Mouse (Mus musculus): ENCODE results near the gene Slc2a1.

Gene Slc2a1

DNA sequence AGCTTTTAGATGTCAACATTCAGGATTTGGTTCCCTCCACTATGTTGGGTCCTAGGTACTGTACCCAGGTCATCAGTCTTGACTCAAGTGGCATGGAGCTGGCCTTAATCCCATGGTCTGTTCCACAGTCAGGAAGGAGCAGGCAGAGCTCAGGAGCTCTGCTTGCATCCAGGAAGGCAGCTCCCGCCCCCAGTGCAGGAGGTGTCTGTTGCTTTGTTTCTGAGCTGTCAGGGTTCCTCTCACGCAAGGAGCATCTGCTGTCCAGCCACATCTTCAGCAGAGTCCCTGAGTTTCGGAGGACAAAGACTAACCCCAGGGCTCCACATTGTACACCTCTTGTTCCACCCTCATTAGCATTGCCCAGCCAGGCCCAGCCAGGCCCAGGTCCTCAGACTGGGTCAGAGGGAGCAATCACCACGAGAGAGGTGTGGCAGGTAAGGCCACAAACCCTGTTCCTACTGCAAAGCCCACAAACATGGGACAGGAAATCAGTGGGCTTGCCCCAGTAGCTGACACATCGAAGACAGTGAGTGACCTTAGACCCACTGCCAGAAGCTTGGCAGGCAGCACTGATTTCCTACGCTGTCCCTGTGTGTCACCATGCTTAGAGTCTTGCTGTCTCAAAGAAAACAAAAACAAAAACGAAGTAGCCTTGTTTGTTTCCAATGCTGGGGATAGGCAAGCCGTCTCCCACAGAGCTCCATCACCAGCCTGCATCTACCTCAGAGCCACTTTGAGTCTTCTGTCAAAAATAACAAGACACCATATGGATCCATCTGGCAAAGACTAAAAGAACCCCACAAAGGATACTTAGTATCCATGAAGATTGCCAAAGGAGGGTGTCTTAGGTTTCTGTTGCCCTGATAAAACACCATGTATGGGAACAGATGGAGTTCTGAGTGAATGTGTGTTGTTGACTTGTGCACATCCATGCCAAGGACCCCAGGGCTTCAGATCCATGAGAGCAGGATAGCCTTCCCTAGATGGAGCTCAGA is 10.0 kb upstream of the Slc2a1 start:
- DNase-seq (ENCODE audit: extremely low read depth, low read depth): no peak

DNA sequence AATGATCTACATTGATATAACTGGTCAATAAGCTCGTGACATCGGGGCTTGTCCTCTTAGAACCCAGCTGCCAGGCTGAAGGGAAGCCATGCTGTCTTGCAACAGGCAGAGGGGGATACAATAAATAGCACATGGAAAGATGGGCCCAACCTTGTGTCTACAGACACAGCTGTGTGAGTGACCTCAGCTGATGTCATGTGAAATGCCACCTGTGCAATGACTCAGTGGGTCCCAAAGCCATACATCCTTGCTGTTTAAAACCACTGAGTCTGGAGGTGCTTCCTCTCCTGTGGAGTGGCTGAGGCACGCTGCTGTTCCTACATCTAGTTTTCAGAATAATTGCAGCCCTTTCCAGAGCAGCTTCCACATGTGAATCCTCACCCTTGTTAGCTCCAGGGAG is 7.1 kb upstream of the Slc2a1 start:
- no peak for DNase-seq (ENCODE audit: extremely low read depth, low read depth)

DNA sequence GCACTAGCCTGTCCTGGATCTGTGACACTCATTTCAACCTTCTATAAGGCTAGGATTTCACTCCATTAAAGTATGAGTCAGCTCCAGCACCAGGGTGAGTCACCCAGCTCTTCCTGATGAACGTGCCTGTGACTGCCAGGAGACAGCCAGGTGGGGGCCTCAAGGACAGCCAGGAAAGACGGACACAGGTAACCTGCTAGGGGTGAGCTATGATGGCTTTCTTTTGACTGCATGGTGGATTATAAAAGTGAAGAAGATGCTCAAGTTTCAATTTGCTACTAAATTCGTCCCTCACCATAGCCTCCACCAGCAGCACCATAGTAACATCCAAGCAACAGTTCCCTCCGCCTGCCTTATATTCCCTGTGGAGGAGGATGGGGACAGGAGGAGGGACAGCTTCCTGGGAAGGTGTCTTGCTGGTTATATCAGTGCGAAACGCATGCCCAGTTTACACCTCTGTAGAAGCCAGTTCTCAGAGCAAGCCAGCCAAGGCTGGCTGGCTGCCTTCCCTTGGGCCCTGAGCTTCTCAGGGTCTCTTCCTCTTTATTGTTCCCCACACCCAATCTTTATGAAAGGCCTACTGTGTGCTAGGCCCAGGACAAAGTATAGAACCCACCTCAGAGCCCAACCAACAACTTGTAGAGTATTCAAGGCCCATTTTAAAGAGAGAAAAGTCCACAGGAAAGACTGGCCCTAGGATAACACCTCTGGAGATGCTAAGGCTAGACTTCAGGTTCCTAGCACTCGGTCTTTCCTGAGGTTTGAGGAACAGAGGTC is 6.0 kb upstream of the Slc2a1 start:
- no peak for DNase-seq (ENCODE audit: extremely low read depth, low read depth)

DNA sequence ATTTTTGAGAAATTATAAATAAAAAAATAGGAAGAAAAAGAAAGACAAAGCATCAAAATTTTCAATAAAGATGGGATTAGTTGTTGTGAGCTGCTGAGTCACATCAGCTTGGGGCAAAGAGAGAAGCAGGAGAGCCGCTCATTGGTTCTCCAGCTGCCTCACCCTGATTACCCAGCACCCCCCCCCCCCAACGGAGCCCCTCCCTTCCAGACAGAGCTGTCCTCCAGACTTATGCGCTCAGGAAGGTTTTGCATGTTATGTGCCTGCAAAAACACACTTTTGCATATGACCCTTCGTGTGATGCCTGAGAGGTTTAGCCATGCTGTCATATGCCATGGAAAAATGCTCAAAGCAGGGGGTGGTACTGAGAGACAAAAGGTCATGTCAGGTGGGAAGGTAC is 3.7 kb upstream of the Slc2a1 start:
- DNase-seq (ENCODE audit: extremely low read depth, low read depth): peak; percentile 59

DNA sequence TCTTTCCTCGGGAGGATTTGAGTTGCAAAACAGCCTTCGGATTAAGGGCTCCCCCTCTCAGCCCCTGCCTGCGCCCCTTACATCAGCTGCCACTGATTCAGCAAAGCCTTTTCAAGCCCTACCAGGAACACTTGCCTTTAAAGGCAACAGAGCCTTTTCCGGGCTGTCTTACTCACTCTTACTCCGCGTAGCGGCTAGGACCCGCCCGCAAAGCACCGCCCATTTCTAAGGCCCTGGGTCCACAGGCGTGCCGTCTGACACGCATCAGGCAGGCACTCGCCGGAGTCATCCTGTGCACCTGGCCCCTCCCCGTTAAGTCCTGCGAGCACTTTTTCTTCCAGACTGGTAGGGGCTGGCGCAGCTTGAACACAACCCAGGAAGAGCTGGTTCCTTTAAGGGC is 2.8 kb upstream of the Slc2a1 start:
- DNase-seq (ENCODE audit: extremely low read depth, low read depth): peak; percentile 83

DNA sequence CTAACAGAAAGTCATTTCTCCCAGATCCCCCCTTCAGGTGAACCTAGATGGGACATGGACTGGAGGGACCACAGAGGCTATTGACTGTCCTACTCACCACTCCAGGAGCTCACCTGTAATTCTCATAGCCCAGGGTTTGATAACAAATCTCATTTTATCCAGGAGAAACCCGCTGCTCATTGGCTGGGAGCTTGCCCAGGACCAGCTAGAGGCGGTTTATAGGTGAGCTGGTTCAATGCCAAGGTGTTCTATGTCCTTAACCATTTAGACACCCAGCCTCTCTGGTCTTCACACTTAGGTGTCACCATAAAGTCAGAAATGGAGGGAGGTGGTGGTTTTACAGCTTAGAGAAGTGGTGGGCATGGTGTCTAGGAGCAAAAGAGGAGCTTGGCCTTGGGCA is 644 bp upstream of the Slc2a1 start:
- no peak for DNase-seq (ENCODE audit: extremely low read depth, low read depth)

DNA sequence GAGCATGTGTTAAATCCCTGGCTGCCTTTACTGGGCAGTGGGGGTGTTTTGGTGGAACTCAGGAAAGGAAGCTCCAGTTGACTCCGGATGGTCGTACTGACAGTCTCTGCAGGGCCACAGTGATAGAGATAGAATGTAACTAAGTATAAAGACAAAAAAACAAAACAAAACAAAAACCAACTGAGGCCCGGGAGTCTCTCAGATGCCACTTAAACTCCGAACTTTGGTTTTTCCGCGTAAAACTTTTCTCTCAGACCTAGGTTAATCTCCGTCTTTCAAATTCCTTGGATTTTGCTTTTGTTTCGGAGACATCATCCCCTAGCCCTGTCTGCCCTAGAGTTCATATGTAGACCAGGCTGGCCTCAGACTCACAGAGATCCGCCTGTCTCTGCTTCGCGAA is 1.1 kb downstream of the Slc2a1 start:
- DNase-seq (ENCODE audit: extremely low read depth, low read depth): no peak

DNA sequence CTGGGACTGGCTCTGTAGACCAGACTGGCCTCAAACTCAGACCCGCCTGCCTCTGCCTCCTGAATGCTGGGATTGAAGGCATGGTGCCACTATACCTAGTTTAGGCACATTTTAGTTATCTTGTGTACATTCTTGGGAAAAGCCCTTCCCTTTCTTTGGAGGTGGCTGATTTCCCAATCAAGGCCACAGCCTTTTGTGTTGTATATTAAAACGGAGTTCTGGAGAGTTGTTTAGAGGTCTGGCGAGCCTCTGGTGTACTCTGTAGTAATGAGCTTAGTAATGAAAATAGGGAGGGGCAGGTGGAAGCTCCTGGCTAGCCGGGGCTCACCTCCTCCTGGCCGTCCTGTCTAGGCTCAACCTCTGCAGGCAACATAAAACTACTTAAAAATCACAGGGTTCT is 2.0 kb downstream of the Slc2a1 start:
- DNase-seq (ENCODE audit: extremely low read depth, low read depth): no peak

DNA sequence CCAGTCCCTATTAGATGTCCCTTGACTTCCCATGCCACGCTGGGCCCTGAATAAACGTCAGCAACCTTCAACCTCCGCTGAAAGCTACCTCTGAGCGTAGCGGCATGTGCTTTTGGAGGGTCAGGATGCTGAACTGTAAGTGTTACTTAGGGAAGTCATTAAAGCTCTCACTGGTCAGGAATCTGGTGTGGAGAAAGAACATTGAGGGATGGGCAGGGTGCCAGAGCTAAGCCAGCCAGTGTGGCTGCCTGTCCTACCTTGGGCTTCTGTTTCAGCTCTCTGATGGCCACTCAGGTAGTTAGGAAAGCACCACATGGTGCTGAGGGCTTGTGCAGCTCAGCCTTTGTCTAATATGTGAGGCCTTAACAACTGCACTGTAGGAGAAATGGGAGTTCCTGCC is 2.9 kb downstream of the Slc2a1 start:
- no peak for DNase-seq (ENCODE audit: extremely low read depth, low read depth)

DNA sequence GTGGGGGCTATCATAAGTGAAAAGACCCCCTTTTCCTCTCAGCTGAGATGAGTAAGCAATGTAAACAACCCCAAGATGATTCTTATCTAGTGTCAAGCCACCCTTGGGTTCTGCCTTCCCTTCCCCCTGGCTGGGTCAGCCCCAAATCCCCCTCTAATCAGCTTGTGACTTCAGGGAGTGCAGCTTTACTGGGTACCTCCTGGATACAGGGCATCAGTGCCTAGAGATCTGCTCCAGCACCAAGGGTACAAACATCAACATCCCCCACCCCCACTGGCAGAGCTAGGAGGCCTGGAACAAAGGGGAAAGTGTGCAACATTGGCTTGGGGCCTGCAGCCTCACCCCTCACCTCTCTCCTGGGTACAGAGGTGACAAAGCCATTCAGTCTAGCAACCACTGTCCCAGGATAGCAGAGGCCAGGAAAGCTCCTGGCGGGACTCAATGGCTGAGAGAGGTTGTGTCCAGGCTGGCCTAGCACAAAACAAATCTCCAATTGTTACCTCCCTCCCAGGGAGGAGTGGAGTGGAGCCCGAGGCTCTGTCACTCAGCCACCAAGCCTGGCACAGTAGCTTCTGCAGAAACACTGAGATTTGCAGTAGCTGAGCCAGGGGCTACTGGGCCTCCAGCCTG is 3.9 kb downstream of the Slc2a1 start:
- DNase-seq (ENCODE audit: extremely low read depth, low read depth): no peak

DNA sequence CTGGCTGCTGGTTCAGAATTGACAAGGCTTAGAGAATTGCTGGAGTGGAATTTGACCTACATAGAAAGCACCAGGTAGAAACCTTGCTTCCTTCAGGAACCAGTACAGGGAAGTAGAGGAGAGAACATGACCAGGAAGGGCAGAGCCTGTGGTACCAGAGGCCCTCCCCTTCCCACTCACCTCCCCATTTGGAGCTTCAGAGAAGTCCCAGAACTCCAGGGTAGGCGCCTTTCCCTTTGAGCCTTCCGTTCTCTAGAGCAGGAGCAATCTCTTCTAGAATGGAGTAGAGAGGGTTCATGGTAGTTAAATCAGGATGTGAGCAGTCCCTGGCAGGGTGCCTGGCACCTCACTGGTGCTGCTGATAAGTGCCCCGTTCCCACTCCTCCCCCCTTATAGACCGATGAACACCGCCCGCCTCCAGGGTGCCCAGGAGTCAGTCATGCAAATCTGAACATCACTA is 7.1 kb downstream of the Slc2a1 start:
- peak; percentile 43 for DNase-seq (ENCODE audit: extremely low read depth, low read depth)

DNA sequence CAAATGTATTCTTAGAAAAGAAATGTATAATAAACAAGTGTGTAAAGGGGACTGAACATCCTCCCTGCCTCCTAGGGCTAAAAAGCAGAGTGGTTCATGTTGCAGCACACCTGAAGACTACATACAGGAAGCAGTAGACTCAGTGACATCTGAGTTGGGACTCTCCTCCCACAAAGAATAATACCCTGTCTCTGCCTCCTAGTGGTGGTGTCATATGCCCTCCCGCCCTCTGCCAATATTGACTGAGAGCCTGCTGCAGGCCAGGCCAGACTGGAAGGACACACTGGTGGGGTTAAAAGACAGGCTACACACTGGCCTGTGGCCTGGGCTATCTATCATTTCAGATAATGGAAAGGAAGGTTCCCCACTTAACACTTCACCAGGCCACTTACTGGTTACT is 7.8 kb downstream of the Slc2a1 start:
- no peak for DNase-seq (ENCODE audit: extremely low read depth, low read depth)

DNA sequence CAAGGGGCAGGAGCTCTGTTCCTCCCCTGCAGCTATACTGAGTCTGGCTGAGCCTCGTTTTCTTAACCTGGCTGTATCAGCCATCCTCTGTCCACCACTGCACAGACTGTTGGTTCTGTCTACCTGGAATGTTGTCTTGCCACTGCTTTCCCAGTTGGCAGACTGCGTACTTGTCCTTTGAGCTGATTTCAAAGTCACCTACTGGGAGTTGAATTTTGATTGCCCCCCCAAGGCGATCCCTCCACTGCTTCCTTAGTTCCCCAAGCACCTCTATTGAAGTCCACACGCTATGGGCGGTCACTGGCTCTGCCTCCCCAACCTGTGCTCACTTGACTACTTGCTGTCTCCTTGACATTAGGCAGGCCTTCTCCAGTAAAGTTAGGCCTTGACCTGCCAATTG is 9.1 kb downstream of the Slc2a1 start:
- no peak for DNase-seq (ENCODE audit: extremely low read depth, low read depth)

DNA sequence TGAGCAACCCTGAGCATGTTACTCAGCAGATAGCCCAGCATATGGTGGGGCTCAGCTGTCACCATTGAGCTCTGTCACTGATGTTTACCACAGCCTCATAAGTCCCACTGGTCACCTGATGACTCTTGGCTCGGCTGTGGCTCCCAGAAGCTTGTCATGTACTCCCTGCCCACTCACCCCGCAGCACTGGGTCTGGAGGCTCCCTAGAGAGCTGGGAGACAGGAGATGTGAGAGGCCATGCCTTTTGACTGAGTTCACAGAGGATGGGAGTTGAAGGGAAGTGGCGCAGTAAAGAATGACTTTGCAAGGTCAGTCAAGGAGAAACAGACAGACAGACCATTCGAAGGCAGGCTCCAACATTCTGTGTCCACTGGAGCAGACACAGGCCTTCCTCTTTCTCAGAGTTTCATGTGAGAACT is 10.2 kb downstream of the Slc2a1 start:
- DNase-seq (ENCODE audit: extremely low read depth, low read depth): no peak

DNA sequence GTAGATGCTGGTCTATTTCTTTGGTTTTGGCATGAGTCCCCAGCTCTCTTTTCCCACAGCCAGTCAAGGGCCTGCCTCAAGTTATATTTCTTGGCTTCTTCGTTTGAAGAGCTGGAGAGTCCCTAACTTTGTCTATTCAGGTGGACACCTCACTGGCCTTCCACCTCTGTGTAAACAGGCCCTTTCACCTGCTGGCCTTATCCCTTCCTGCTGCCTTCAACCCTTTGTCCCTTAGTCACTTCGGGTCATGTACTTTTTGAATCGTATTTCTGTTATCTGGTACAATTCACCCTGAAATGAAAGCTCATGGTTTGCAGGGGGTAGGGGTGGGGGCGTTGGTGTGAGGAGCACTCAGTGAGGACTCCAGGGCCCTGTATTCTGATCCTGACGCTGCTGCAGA is 10.8 kb downstream of the Slc2a1 start:
- no peak for DNase-seq (ENCODE audit: extremely low read depth, low read depth)

DNA sequence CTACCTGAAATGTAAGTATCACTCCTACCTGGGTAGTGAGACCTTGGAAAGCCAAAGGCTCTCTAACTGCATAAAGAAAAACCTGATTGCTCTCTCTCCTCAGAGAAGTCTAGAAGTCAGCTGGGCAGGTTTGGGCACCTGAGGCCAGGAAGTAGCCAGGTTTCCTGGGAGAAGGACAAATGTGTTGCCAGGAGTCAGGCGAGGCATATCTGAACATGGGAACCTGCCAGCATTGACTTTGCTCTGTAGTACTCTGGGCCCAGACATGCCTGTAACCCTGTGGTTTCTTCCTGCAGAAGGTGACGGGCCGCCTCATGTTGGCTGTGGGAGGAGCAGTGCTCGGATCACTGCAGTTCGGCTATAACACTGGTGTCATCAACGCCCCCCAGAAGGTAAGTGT is 11.6 kb downstream of the Slc2a1 start:
- no peak for DNase-seq (ENCODE audit: extremely low read depth, low read depth)

DNA sequence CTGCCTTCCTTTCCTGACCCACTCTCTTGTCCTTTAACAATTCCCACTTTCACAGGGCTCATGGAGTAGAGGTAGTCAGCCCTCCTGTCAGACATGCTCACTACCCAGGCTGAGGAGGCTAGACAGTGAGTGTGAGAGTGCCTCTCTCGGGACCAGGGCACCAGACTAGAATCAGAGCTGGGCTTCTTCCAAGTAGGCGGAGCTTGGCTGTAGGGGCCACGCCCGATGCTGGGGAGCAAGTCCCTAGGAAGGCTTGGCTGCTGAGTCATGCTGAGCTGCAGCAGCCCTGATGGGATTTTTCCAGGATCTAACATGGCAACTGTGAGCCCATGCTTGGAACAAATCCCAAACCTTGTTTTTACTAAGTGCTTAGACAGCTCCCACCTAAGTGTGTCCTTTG is 12.7 kb downstream of the Slc2a1 start:
- no peak for DNase-seq (ENCODE audit: extremely low read depth, low read depth)

DNA sequence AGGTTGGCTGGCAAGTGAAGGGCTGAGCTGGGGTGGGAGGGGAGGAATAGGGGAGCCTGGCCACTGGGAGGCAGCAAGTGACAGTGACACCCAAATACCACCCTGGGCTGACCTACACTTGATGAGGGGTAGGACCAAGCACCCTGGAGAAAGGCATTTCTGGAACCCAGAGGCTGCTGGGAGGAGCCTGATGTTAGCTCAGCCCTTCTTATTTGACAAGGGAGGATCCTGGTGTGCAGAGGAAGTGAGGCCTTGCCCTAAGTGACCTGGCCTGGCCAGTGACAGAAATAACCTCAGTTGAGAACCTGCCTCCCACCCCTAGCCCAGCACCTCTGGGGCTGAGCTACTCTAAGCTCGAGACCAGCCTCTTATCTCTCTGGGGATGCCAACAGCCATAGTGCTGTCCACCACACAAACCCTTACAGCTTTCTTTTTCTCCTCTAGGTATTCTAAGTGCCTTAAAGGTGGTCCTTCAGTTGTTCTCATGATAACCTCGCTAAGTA is 16.3 kb downstream of the Slc2a1 start:
- no peak for DNase-seq (ENCODE audit: extremely low read depth, low read depth)

DNA sequence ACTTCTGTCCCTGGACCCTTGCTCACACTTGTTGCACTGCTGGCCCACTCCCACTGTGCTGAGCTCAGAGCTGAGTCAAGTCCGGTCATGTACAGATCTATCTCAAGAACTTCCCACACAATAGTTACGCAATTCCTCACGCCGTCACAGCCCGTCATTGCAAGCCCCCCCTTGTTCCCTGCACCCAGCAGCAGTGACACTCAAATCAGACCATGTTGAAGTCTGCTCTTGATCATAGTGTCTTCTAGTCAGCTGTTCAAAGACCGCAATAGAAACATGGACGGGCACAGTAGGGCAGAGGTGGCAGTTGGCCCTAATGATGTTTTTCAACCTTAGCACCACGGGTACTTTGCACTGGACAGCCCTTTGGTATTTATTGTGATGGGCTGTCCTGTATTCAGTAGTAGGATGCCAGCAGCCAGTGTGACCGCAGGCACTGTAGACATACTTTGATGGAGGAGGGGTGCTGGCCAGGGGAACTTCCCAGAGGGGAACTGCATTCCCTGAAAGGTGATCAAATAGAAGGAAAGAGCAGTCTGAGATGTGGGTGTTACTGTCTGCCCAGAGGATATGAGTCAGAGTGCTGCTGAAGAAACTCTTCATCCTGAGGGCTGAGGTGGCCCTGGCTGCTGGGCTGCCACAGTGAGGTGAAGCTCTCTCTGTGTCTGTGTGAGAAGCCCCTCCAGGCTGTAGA is 17.2 kb downstream of the Slc2a1 start:
- no peak for DNase-seq (ENCODE audit: extremely low read depth, low read depth)

DNA sequence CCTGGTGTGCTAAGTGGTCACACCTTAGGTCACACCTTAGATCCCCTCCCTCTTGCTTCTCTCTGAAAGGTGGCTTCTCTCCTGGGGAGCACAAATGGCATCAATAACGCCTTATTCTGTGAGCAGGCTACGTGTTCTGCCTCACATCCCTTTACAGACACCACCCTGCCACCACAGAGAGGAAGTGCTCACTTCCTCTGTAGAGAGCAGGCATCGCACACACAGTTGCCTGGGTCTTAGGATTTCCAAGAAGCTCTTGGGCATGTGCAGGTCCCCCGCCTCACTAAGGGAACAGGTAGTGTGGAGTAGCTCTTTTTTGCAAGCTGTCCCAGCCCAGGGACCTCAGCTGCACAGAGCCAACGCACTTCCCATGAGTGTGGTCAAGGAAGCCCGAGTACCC is 18.7 kb downstream of the Slc2a1 start:
- peak; percentile 80 for DNase-seq (ENCODE audit: extremely low read depth, low read depth)

DNA sequence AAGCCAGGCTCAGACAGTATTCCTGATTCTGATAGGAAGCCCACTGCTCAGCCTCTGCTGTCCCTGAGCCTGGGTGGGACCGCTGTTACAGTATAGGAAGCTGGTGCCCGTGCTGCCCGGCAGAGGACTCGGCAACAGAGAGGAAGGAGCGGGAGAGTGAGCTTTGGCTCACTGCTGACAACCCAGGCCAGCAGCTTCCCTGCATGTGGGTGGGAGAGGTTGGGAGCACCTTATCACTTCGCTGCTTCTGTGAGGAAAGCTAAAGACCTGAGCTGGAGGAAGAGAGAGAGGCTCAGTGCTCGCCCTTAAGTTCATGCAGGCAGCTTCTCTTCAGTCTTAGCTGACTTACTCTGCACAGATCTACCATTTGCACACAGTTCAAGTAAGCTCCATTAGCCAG is 20.0 kb downstream of the Slc2a1 start:
- DNase-seq (ENCODE audit: extremely low read depth, low read depth): peak; percentile 41
